Mouse (Mus musculus) adrenal gland, postnatal 25 days (tissue): ENCODE measurements around the gene Zp3. TPM values are rescaled to one million over a fixed set of nuclear protein-coding genes. Genes with fewer than 3 reads are reported as not detected.

Experiments used
- DNase-seq: peaks from one replicate; pipeline ENCODE4 v3.0.0; 2021; ENCODE audit warnings: mixed read lengths
- total RNA-seq: library from RNA; stranded (reverse); gene quantifications from 2 replicates; pipeline ENCODE4 v1.2.3, GENCODE M21; 2021

Gene Zp3
- total RNA-seq, 1 experiment from 2014 or later = not detected

GRCm38 (mm10) chr5:136004537-136004936 lies 24.6 kb downstream of the Zp3 start:
- DNase-seq = no peak

GRCm38 (mm10) chr5:136007745-136008144 lies 27.8 kb downstream of the Zp3 start:
- DNase-seq = no peak

GRCm38 (mm10) chr5:136014877-136015276 lies 35.0 kb downstream of the Zp3 start:
- DNase-seq = peak; percentile 32

- no peak for DNase-seq
Measured at GRCm38 (mm10) chr5:136015586-136015985, 35.7 kb downstream of the Zp3 start.

- DNase-seq = peak; percentile 72
Measured at GRCm38 (mm10) chr5:136016014-136016876, 36.3 kb downstream of the Zp3 start.

GRCm38 (mm10) chr5:136017262-136017661 lies 37.4 kb downstream of the Zp3 start:
- DNase-seq = no peak

GRCm38 (mm10) chr5:136018726-136019125 lies 38.8 kb downstream of the Zp3 start:
- DNase-seq = no peak

GRCm38 (mm10) chr5:136019907-136020306 lies 40.0 kb downstream of the Zp3 start:
- no peak for DNase-seq

GRCm38 (mm10) chr5:136025712-136026111 lies 45.8 kb downstream of the Zp3 start:
- DNase-seq = peak; percentile 45

- DNase-seq = no peak
Measured at GRCm38 (mm10) chr5:136026859-136027258, 47.0 kb downstream of the Zp3 start.

GRCm38 (mm10) chr5:136027612-136028311 lies 47.9 kb downstream of the Zp3 start:
- no peak for DNase-seq

- DNase-seq = no peak
Measured at GRCm38 (mm10) chr5:136034868-136035267, 55.0 kb downstream of the Zp3 start.

GRCm38 (mm10) chr5:136035285-136035684 lies 55.4 kb downstream of the Zp3 start:
- no peak for DNase-seq

- no peak for DNase-seq
Measured at GRCm38 (mm10) chr5:136036667-136037066, 56.8 kb downstream of the Zp3 start.

Other genes with a start within 250 kb of the Zp3 start
- 36.7 and 37.8 TPM in 2 replicates for gene Tmem120a, start 235.7 kb upstream of the Zp3 start, total RNA-seq
- 0.36 TPM in 1 of 2 replicates, not detected in the other for gene Styxl1, start 201.7 kb upstream of the Zp3 start, total RNA-seq
- gene Mdh2, start 201.6 kb upstream of the Zp3 start, total RNA-seq = 408 and 463 TPM in 2 replicates
- gene Srrm3, start 173.2 kb upstream of the Zp3 start, total RNA-seq = 1.7 and 5.6 TPM in 2 replicates
- gene Hspb1, start 92.2 kb upstream of the Zp3 start, total RNA-seq = 80.7 and 133 TPM in 2 replicates
- 477 and 524 TPM in 2 replicates for gene Ywhag, start 45.5 kb upstream of the Zp3 start, total RNA-seq
- gene Ssc4d, start 5.6 kb upstream of the Zp3 start, total RNA-seq = 4.3 and 7.9 TPM in 2 replicates
- gene Dtx2, start 14.7 kb downstream of the Zp3 start, total RNA-seq = 12.4 and 13.4 TPM in 2 replicates
- 1.4 and 3.0 TPM in 2 replicates for gene Upk3b, start 58.4 kb downstream of the Zp3 start, total RNA-seq
- not detected in 2 replicates for gene Upk3bl, start 74.4 kb downstream of the Zp3 start, total RNA-seq
- 13.8 and 19.1 TPM in 2 replicates for gene Rasa4, start 103.8 kb downstream of the Zp3 start, total RNA-seq
- gene Polr2j, start 136.5 kb downstream of the Zp3 start, total RNA-seq = 76.9 and 82.2 TPM in 2 replicates
- 13.8 and 14.3 TPM in 2 replicates for gene Lrwd1, start 156.0 kb downstream of the Zp3 start, total RNA-seq
- 8.8 and 9.5 TPM in 2 replicates for gene Alkbh4, start 156.0 kb downstream of the Zp3 start, total RNA-seq
- 1.8 and 2.5 TPM in 2 replicates for gene Orai2, start 190.6 kb downstream of the Zp3 start, total RNA-seq
- 30.6 and 35.9 TPM in 2 replicates for gene Prkrip1, start 218.9 kb downstream of the Zp3 start, total RNA-seq